Mouse (Mus musculus) lung, postnatal 0 days (tissue): ENCODE data around the gene Il25. TPM values are rescaled to one million over a fixed set of nuclear protein-coding genes. Genes with fewer than 3 reads are reported as not detected.

ENCODE experiments used
- ATAC-seq: fragments of 200-750 bp; cut with Nextera tagmentation; 2 replicates; pipeline ENCODE4 v1.8.0; 2017; ENCODE audit warnings: moderate library complexity
- DNase-seq: peaks from one replicate; pipeline ENCODE4 v3.0.0-alpha.2; 2016; ENCODE audit warnings: low spot score
- H3K27ac ChIP-seq: fragments of 300-500 bp; sonication (generic); 2 replicates; pipeline ENCODE4 v1.5.1; 2014; ENCODE audit warnings: antibody characterized with exemption, mild to moderate bottlenecking, low read length, mixed read lengths
- H3K27me3 ChIP-seq: fragments of 300-500 bp; sonication (generic); replicated peaks from 2 replicates; pipeline ENCODE4 v1.6.1; 2014; ENCODE audit warnings: low read length, mixed read lengths; ENCODE audit not compliant: insufficient read depth
- H3K36me3 ChIP-seq: fragments of 300-500 bp; sonication (generic); 2 replicates; pipeline ENCODE4 v1.6.1; 2014; ENCODE audit warnings: low read length, mixed read lengths; ENCODE audit not compliant: insufficient read depth
- H3K4me1 ChIP-seq: fragments of 300-500 bp; sonication (generic); 2 replicates; pipeline ENCODE4 v1.6.1; 2014; ENCODE audit warnings: antibody characterized with exemption, low read depth, low read length, mixed read lengths; ENCODE audit not compliant: insufficient read depth
- H3K4me2 ChIP-seq: fragments of 300-500 bp; sonication (generic); replicated peaks from 2 replicates; pipeline ENCODE4 v1.6.1; 2014; ENCODE audit warnings: low read depth, mild to moderate bottlenecking, low read length, moderate library complexity, mixed read lengths
- H3K4me3 ChIP-seq: fragments of 300-500 bp; sonication (generic); 2 replicates; pipeline ENCODE4 v1.5.1; 2014; ENCODE audit warnings: low read depth, low read length
- H3K9ac ChIP-seq: fragments of 300-500 bp; sonication (generic); replicated peaks from 2 replicates; pipeline ENCODE4 v1.6.1; 2014; ENCODE audit warnings: low read depth, mild to moderate bottlenecking
- H3K9me3 ChIP-seq: fragments of 300-500 bp; sonication (generic); 2 replicates; pipeline ENCODE4 v1.6.1; 2016; ENCODE audit warnings: low read length, mixed read lengths
- CTCF ChIP-seq: IDR thresholded peaks from 2 replicates; pipeline ENCODE4 v1.5.1; 2016; ENCODE audit warnings: antibody characterized with exemption, mild to moderate bottlenecking
- EP300 ChIP-seq: IDR thresholded peaks from 2 replicates; pipeline ENCODE4 v1.6.1; 2016; ENCODE audit warnings: antibody characterized with exemption, mild to moderate bottlenecking, control low read depth
- WGBS: fragments of 180-500 bp; shearing (Covaris S2); extraction: QIAGEN DNeasy Blood & Tissue Kit; methylation state at CpG from one replicate; pipeline ENCODE4 v1.1.7; 2014; 5-methylcytosine and 5-hydroxymethylcytosine counted together
- polyA plus RNA-seq: library from polyadenylated mRNA; unstranded; fragments of >200 nt; fragmentation: Nextera tagmentation; extraction: Ambion mirVana; gene quantifications from 2 replicates; pipeline ENCODE4 v1.2.1, GENCODE M21; 2015

Gene Il25
- not detected in 2 replicates for polyA plus RNA-seq

DNA sequence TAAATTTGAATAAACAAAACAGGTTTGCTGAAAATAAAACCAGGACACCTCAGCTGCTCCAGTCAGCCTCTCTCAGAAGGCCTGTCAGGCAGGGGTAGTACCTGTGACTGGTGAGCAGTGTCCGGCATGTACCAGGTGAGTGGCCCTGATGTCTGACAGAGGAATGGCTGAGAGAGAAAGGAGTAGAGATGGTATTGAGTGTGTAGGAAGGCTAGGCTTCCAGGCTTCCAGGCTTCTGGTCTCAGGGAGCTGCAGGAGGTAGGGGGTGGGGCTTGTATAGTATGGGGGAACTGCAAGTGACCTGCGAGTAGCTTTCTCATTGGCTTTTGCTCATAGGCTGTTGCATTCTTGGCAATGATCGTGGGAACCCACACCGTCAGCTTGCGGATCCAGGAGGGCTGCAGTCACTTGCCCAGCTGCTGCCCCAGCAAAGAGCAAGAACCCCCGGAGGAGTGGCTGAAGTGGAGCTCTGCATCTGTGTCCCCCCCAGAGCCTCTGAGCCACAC is at the start of gene Il25:
TSS of gene Il25 (plus strand) at position 51 of the 506 bp plus-strand sequence.
- no peak within 1 kb of the TSS for H3K9ac ChIP-seq
- DNase-seq, result no peak
- WGBS, result 27% methylated on average over 6 of the region's 6 CpGs
- H3K27me3 ChIP-seq, result no peaks in the 10 kb centered on the region
- no peak within 1 kb of the TSS for H3K4me2 ChIP-seq
- no peak for ATAC-seq
- TF ChIP-seq EP300 (no peak), CTCF (no peak)
- no peak within 1 kb of the TSS for H3K27ac ChIP-seq
- no peaks in the 10 kb centered on the region for H3K4me1 ChIP-seq
- no peaks in the 10 kb centered on the region for H3K9me3 ChIP-seq
- no peak within 1 kb of the TSS for H3K4me3 ChIP-seq
- no peaks in the 10 kb centered on the region for H3K36me3 ChIP-seq

GRCm38 (mm10) chr14:54883154-54884021 is 49.1 kb upstream of the Il25 start, which contains the start of the genes Bcl2l2 and Gm20521:
TSS of gene Bcl2l2 (plus strand) at chr14:54883377.
TSS of gene Gm20521 (plus strand) at chr14:54883441.
- H3K9ac ChIP-seq, result peak within 1 kb of the TSS; percentile 84
- peak; percentile 95 for DNase-seq
- no peak for TF ChIP-seq CTCF
- no peak for TF ChIP-seq EP300
- peaks cover 4% of the 10 kb centered on the region; the same call in 1 of the 2 replicates for H3K4me1 ChIP-seq
- peak within 1 kb of the TSS; percentile 70 for H3K4me2 ChIP-seq
- H3K4me3 ChIP-seq, result peak within 1 kb of the TSS; percentile 63
- H3K36me3 ChIP-seq, result 0 out of 2 replicates have a peak, but pooled peaks cover 4% of the 10 kb centered on the region
- ATAC-seq, result peak; percentile 95
- no peaks in the 10 kb centered on the region for H3K9me3 ChIP-seq
- H3K27me3 ChIP-seq, result no peaks in the 10 kb centered on the region
- H3K27ac ChIP-seq, result peak within 1 kb of the TSS; percentile 97
- WGBS, result 2% methylated on average over 22 of the region's 27 CpGs

GRCm38 (mm10) chr14:54884022-54884712 is 48.3 kb upstream of the Il25 start:
- H3K4me1 ChIP-seq, result peaks cover 4% of the 10 kb centered on the region; the same call in 1 of the 2 replicates
- no peak for DNase-seq
- H3K27ac ChIP-seq, result peak overlapping the region; percentile 97
- peak overlapping the region; percentile 63 for H3K4me3 ChIP-seq
- peak; percentile 44 for ATAC-seq
- H3K36me3 ChIP-seq, result 0 out of 2 replicates have a peak, but pooled peaks cover 4% of the 10 kb centered on the region
- no peak for TF ChIP-seq EP300
- no peak for TF ChIP-seq CTCF
- WGBS, result 19% methylated on average over 21 of the region's 21 CpGs
- peak overlapping the region; percentile 70 for H3K4me2 ChIP-seq
- H3K9me3 ChIP-seq, result no peaks in the 10 kb centered on the region
- H3K27me3 ChIP-seq, result no peaks in the 10 kb centered on the region
- H3K9ac ChIP-seq, result peak overlapping the region; percentile 84

GRCm38 (mm10) chr14:54885309-54885708 is 47.2 kb upstream of the Il25 start:
- ATAC-seq (no peak), DNase-seq (no peak)
- Histone ChIP-seq H3K27me3 (no peaks in the 10 kb centered on the region), H3K9me3 (no peaks in the 10 kb centered on the region), H3K4me1 (peaks cover 4% of the 10 kb centered on the region; the same call in 1 of the 2 replicates), H3K36me3 (0 out of 2 replicates have a peak, but pooled peaks cover 4% of the 10 kb centered on the region), H3K4me2 (no peak overlapping the region), H3K4me3 (no peak overlapping the region), H3K9ac (no peak overlapping the region), H3K27ac (no peak overlapping the region)
- TF ChIP-seq EP300 (no peak), CTCF (no peak)
- WGBS, result 90% methylated on average over 11 of the region's 11 CpGs

- Histone ChIP-seq H3K27me3 (no peaks in the 10 kb centered on the region), H3K9ac (peak within 1 kb of the TSS; percentile 19), H3K9me3 (no peaks in the 10 kb centered on the region), H3K36me3 (0 out of 2 replicates have a peak, but pooled peaks cover 4% of the 10 kb centered on the region), H3K4me2 (peak within 1 kb of the TSS; percentile 48), H3K4me1 (peaks cover 8% of the 10 kb centered on the region; the same call in 1 of the 2 replicates), H3K27ac (peak within 1 kb of the TSS; percentile 69), H3K4me3 (peak within 1 kb of the TSS; percentile 99)
- WGBS, result 93% methylated on average over 3 of the region's 3 CpGs
- TF ChIP-seq EP300, result no peak
- TF ChIP-seq CTCF, result no peak
- DNase-seq (no peak), ATAC-seq (no peak)
Measured at GRCm38 (mm10) chr14:54892200-54892599, 40.3 kb upstream of the Il25 start, which contains the start of gene Pabpn1. TSS of gene Pabpn1 (plus strand) at chr14:54892500.
